Comparison of ENCODE assay signal across 9 mouse cellular contexts in the genomic region with DNA sequence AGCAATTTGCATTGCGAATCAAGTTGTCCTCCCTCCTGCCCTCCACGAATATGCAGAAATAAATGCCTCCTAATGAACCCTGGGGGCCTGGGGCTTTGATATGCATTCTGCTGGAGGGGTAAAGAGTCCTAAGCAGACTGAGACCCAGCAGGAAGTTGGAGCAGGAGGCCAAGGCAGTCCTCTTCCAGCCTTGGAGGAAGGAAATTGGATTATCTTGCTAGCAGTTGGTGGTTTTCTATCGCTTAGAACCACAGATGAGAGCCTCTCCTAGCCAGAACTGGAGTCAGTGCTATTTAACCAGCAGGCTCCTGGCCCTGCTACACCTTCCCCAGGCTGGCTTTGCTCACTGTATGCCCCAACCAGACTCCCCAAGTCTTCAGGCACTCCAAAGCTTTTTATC.
A peak's percentile ranks its signal among the peaks of the same experiment; 100 is the strongest.
DNase-seq lines count a peak whose midpoint lies in the region; ATAC-seq and TF ChIP-seq lines count a peak whose summit lies in the region.
"Had no signal": no experiment of that assay in that cellular context is flagged by ENCODE, and none has a peak within 500 bp of the region (broad histone marks: within the 10 kb centered on the region; RNA-seq: fewer than 3 reads in every experiment).

No protein-coding gene starts in this region.

- ATAC-seq in forebrain, embryonic 13.5 days = peak; percentile 45; the same call in 1 of the 2 replicates
- 0 out of 2 replicates have a peak, but pooled peaks have one; percentile 55 for ATAC-seq in megakaryocyte-erythroid progenitor cell, adult 5-6 weeks (replicated peaks; ENCODE audit: low FRiP score, low TSS enrichment, poor library complexity, severe bottlenecking)
- ATAC-seq: intestine, embryonic 16.5 days had no signal

- TF ChIP-seq CTCF in MEL (IDR thresholded peaks at IDR 0.05 in 2 of 3, conservative IDR thresholded peaks at IDR 0.05 in 1 of 3; ENCODE audit: control insufficient read depth in 1 of 3, insufficient read depth in 1 of 3, low read depth in 2 of 3, low read length in 3 of 3, poor library complexity in 1 of 3, severe bottlenecking in 1 of 3) = no peak

- H3K9me3 ChIP-seq in MEL (replicated peaks; ENCODE audit: insufficient read depth, low read length) = no peaks in the 10 kb centered on the region
- no peaks in the 10 kb centered on the region for H3K9me3 ChIP-seq in forebrain, embryonic 13.5 days (replicated peaks)

- H3K27me3 ChIP-seq in MEL (ENCODE audit: control insufficient read depth in 1 of 2, insufficient read depth in 2 of 2, low read length in 2 of 2) = no peaks in the 10 kb centered on the region
- H3K27me3 ChIP-seq in forebrain, embryonic 13.5 days = no peaks in the 10 kb centered on the region

- TF ChIP-seq POLR2A in MEL (IDR thresholded peaks at IDR 0.05; ENCODE audit: control insufficient read depth in 1 of 2, insufficient read depth in 1 of 2, low read depth in 1 of 2, low read length in 2 of 2, poor library complexity in 1 of 2) = no peak

- H3K27ac ChIP-seq in MEL (ENCODE audit: control insufficient read depth, low read depth, low read length) = peak overlapping the region; percentile 78
- H3K27ac ChIP-seq in forebrain, embryonic 13.5 days = no peak overlapping the region

- TF ChIP-seq EP300 in MEL (IDR thresholded peaks at IDR 0.05; ENCODE audit: low read depth in 1 of 2, low read length in 2 of 2) = peak; percentile 97 to 98

- peaks cover 13 to 23% of the 10 kb centered on the region in 2 experiments for H3K4me1 ChIP-seq in MEL (ENCODE audit: control insufficient read depth in 1 of 2, insufficient read depth in 2 of 2, low read length in 2 of 2)
- H3K4me1 ChIP-seq in forebrain, embryonic 13.5 days = peaks cover 10% of the 10 kb centered on the region

- peak overlapping the region; percentile 33; the same call in 1 of the 2 replicates for H3K4me2 ChIP-seq in forebrain, embryonic 13.5 days

- H3K36me3 ChIP-seq in MEL (ENCODE audit: control insufficient read depth in 1 of 2, insufficient read depth in 2 of 2, low read length in 2 of 2) = peaks cover 0 to 20% of the 10 kb centered on the region in 2 experiments; a peak in 2 of 4 replicates
- H3K36me3 ChIP-seq in forebrain, embryonic 13.5 days (ENCODE audit: poor library complexity, severe bottlenecking) = no peaks in the 10 kb centered on the region

- no peaks in the 10 kb centered on the region for H3K79me2 ChIP-seq in MEL (ENCODE audit: control insufficient read depth, insufficient read depth, low read length, poor library complexity)

- H3K9ac ChIP-seq in MEL (ENCODE audit: control insufficient read depth, low read depth, low read length, poor library complexity, severe bottlenecking) = no peak overlapping the region; the same call in 1 of the 2 replicates
- no peak overlapping the region for H3K9ac ChIP-seq in forebrain, embryonic 13.5 days

- no peak overlapping the region for H3K4me3 ChIP-seq in MEL (ENCODE audit: control insufficient read depth in 1 of 2, insufficient read depth in 1 of 2, low read depth in 2 of 2, low read length in 2 of 2)
- no peak overlapping the region for H3K4me3 ChIP-seq in forebrain, embryonic 13.5 days

- WGBS in forebrain, embryonic 13.5 days = 11% methylated on average over 3 of the region's 3 CpGs

- peak; percentile 80 for DNase-seq in MEL (ENCODE audit: low read depth, low spot score)
- DNase-seq in cerebellum, adult 11 months = peak; percentile 86
- no peak for DNase-seq in left cerebral cortex, adult 9 months (ENCODE audit: low spot score in 2 of 2)
- DNase-seq in gastrocnemius, postnatal 10 days = no peak
- no peak for DNase-seq in right cerebral cortex, adult 18-20 months
- DNase-seq in thymus, postnatal 36 days = no peak

- TF ChIP-seq RAD21 in MEL (IDR thresholded peaks at IDR 0.05; ENCODE audit: low read depth, low read length) = no peak

TF ChIP-seq in MEL, 35 proteins besides CTCF, POLR2A, EP300 and RAD21:
- TF ChIP-seq MEF2A (IDR thresholded peaks at IDR 0.05; ENCODE audit: extremely low read depth, insufficient replicate concordance, low read depth, low read length, poor library complexity, severe bottlenecking) (no peak), TBP (IDR thresholded peaks at IDR 0.05; ENCODE audit: low read depth, low read length) (no peak; the same call in none of the 2 replicates), MYB (IDR thresholded peaks at IDR 0.05; ENCODE audit: low read depth, low read length) (peak; percentile 93), SMC3 (IDR thresholded peaks at IDR 0.05; ENCODE audit: low read depth, low read length) (no peak), HCFC1 (IDR thresholded peaks at IDR 0.05; ENCODE audit: low read depth, low read length) (peak; percentile 36; the same call in 1 of the 2 replicates), UBTF (IDR thresholded peaks at IDR 0.05; ENCODE audit: borderline replicate concordance, insufficient read depth, low read depth, low read length) (no peak), ZC3H11A (IDR thresholded peaks at IDR 0.05; ENCODE audit: low read depth, low read length) (no peak), MAZ (IDR thresholded peaks at IDR 0.05; ENCODE audit: low read depth, low read length) (no peak), JUND (IDR thresholded peaks at IDR 0.05; ENCODE audit: low read depth, low read length) (no peak), NRF1 (IDR thresholded peaks at IDR 0.05; ENCODE audit: insufficient read depth, low read depth, low read length, poor library complexity, severe bottlenecking) (no peak), SIN3A (IDR thresholded peaks at IDR 0.05; ENCODE audit: low read length) (peak; percentile 71), GATA1 (IDR thresholded peaks at IDR 0.05; ENCODE audit: low read depth, low read length) (peak; percentile 86), ETS1 (IDR thresholded peaks at IDR 0.05; ENCODE audit: low read depth, low read length) (peak; percentile 86), GABPA (IDR thresholded peaks at IDR 0.05; ENCODE audit: low read depth, low read length) (no peak), MAFK (IDR thresholded peaks at IDR 0.05; ENCODE audit: borderline replicate concordance, low read depth, low read length) (peak; percentile 48; the same call in 1 of the 2 replicates), RCOR1 (IDR thresholded peaks at IDR 0.05; ENCODE audit: low read depth, low read length) (peak; percentile 82), E2F4 (IDR thresholded peaks at IDR 0.05; ENCODE audit: borderline replicate concordance, low read depth, low read length) (no peak), CHD2 (IDR thresholded peaks at IDR 0.05; ENCODE audit: low read length) (no peak; the same call in 1 of the 2 replicates), USF1 (IDR thresholded peaks at IDR 0.05; ENCODE audit: low read depth, low read length) (0 out of 2 replicates have a peak, but pooled peaks have one; percentile 24), CHD1 (IDR thresholded peaks at IDR 0.05; ENCODE audit: low read depth, low read length) (no peak), BHLHE40 (IDR thresholded peaks at IDR 0.05; ENCODE audit: borderline replicate concordance, low read depth, low read length) (no peak), ZMIZ1 (IDR thresholded peaks at IDR 0.05; ENCODE audit: low read depth, low read length) (peak; percentile 38; the same call in 1 of the 2 replicates), USF2 (IDR thresholded peaks at IDR 0.05; ENCODE audit: borderline replicate concordance in 1 of 2, insufficient read depth in 1 of 2, low read depth in 1 of 2, low read length in 2 of 2) (no peak), POLR2AphosphoS2 (IDR thresholded peaks at IDR 0.05; ENCODE audit: low read length) (no peak), POLR2AphosphoS5 (IDR thresholded peaks at IDR 0.05; ENCODE audit: borderline replicate concordance, low read depth, low read length) (no peak), MYC (IDR thresholded peaks at IDR 0.05; ENCODE audit: low read depth, low read length) (0 out of 2 replicates have a peak, but pooled peaks have one; percentile 41), TAL1 (IDR thresholded peaks at IDR 0.05; ENCODE audit: low read length) (peak; percentile 54), KAT2A (conservative IDR thresholded peaks at IDR 0.05; ENCODE audit: low read depth, low read length) (no peak), TCF12 (IDR thresholded peaks at IDR 0.05; ENCODE audit: low read depth, low read length) (peak; percentile 91), MXI1 (IDR thresholded peaks at IDR 0.05; ENCODE audit: low read depth, low read length) (no peak), ZKSCAN1 (IDR thresholded peaks at IDR 0.05; ENCODE audit: low read depth, low read length) (no peak), MAX (IDR thresholded peaks at IDR 0.05; ENCODE audit: low read length) (peak; percentile 34; the same call in 1 of the 2 replicates), ZNF384 (IDR thresholded peaks at IDR 0.05; ENCODE audit: low read depth, low read length) (no peak), ELF1 (IDR thresholded peaks at IDR 0.05; ENCODE audit: low read depth, low read length) (peak; percentile 55), NELFE (IDR thresholded peaks at IDR 0.05; ENCODE audit: low read depth, low read length) (peak; percentile 53)

Comparison
In these comparisons a context has a peak if more than half of its experiments do, and no peak if none do; other contexts are left out.
1. DNase-seq: peak in MEL (single experiment) and cerebellum, adult 11 months (single experiment); none in left cerebral cortex, adult 9 months (0 of 2), gastrocnemius, postnatal 10 days (single experiment), right cerebral cortex, adult 18-20 months (single experiment) and thymus, postnatal 36 days (0 of 2).